9 mouse cellular contexts compared by ENCODE assay signal in the genomic region with DNA sequence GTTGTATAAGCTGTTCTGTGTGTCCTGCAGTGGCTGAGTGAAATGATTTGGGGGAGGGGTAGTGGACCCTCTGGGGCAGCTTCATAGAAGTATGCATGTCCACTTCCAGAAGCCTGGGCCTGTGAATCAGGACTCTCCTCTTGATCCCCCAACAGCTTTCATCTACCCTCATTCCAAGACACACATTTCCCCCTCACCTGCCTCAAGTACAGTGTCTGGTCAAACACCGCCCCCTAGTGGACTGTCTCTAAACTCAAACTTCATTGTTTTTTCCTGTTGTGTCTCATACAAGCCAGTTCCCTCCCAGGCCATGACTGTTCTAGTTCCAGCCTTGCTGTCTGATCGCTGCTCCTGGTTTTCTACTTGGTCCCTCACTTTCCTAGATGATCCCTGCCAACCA. TPM values are rescaled to one million over a fixed set of nuclear protein-coding genes. Genes with fewer than 3 reads are reported as not detected.
DNase-seq lines count a peak whose midpoint lies in the region; ATAC-seq and TF ChIP-seq lines count a peak whose summit lies in the region.
"Had no signal": no experiment of that assay in that cellular context is flagged by ENCODE, and none has a peak within 500 bp of the region (broad histone marks: within the 10 kb centered on the region; RNA-seq: fewer than 3 reads in every experiment).

No protein-coding gene starts in this region.

- TF ChIP-seq POLR2A in thymus, adult 2 months (IDR thresholded peaks at IDR 0.05; ENCODE audit: control insufficient read depth, extremely low read depth, insufficient read depth, low read length, poor library complexity), result no peak

- H3K36me3 ChIP-seq in kidney, embryonic 16.5 days (ENCODE audit: insufficient read depth, low read length), result peaks cover 14% of the 10 kb centered on the region
- H3K36me3 ChIP-seq in midbrain, embryonic 16.5 days (ENCODE audit: control insufficient read depth, insufficient read depth, low read length), result no peaks in the 10 kb centered on the region
- H3K36me3 ChIP-seq in thymus, adult 2 months (ENCODE audit: control insufficient read depth, insufficient read depth, low read length), result no peaks in the 10 kb centered on the region

- 12% methylated on average over 2 of the region's 2 CpGs for WGBS in kidney, embryonic 16.5 days
- WGBS in midbrain, embryonic 16.5 days, result 19% methylated on average over 2 of the region's 2 CpGs
- WGBS in thymus, adult 2 months, result 10% methylated on average over 2 of the region's 2 CpGs

- POLR2A ChIA-PET in Patski (lab: Charles Lee), result no interaction called here

- peak; percentile 64 for TF ChIP-seq CTCF in Patski (IDR thresholded peaks at IDR 0.05)
- peak; percentile 75 for TF ChIP-seq CTCF in left cerebral cortex, adult 2 months (IDR thresholded peaks at IDR 0.05)
- TF ChIP-seq CTCF in thymus, adult 2 months (IDR thresholded peaks at IDR 0.05; ENCODE audit: borderline replicate concordance, control insufficient read depth, extremely low read depth, insufficient read depth, low read length, poor library complexity), result no peak

- DNase-seq in kidney, adult 11 months, result peak; percentile 16
- DNase-seq in Patski (ENCODE audit: low read depth, low spot score), result no peak
- DNase-seq in cerebellum, postnatal 10 days, result peak; percentile 80 to 85
- peak; percentile 58 to 74 for DNase-seq in heart, postnatal 14 days
- DNase-seq in left cerebral cortex, adult 2 months (ENCODE audit: extremely low spot score in 1 of 2, low spot score in 2 of 2), result peak; percentile 35 to 49
- peak; percentile 73 for DNase-seq in thymus, adult 2 months

- H3K4me3 ChIP-seq in kidney, embryonic 16.5 days (ENCODE audit: low read length), result no peak overlapping the region
- H3K4me3 ChIP-seq in left cerebral cortex, adult 2 months, result no peak overlapping the region
- no peak overlapping the region for H3K4me3 ChIP-seq in midbrain, embryonic 16.5 days (ENCODE audit: low read depth, low read length)
- no peak overlapping the region for H3K4me3 ChIP-seq in thymus, adult 2 months (ENCODE audit: control insufficient read depth, insufficient read depth, low read length)
- H3K4me3 ChIP-seq: limb, embryonic 12.5 days had no signal

- no peak for ATAC-seq in kidney, embryonic 16.5 days (ENCODE audit: low FRiP score, low TSS enrichment)
- ATAC-seq in Patski, result no peak
- ATAC-seq in midbrain, embryonic 16.5 days, result peak; percentile 53; the same call in 1 of the 2 replicates

- no peak overlapping the region for H3K9ac ChIP-seq in kidney, embryonic 16.5 days (replicated peaks; ENCODE audit: low read length)
- H3K9ac ChIP-seq in midbrain, embryonic 16.5 days (ENCODE audit: low read depth, low read length), result no peak overlapping the region
- H3K9ac ChIP-seq: limb, embryonic 12.5 days had no signal

- no peak overlapping the region for H3K4me2 ChIP-seq in kidney, embryonic 16.5 days (replicated peaks; ENCODE audit: low read depth, low read length)
- H3K4me2 ChIP-seq in midbrain, embryonic 16.5 days (ENCODE audit: low read length), result no peak overlapping the region
- H3K4me2 ChIP-seq: limb, embryonic 12.5 days had no signal

- in situ Hi-C loops in Patski (cut with MboI; ENCODE audit: low pct_unique_long_range_greater_than_20kb), result no loop called here

- intact Hi-C loops in heart, postnatal 14 days (cut with DNase I), result loop anchor here (2.0 kb wide), 1 partner anchor 87 kb away; no protein-coding TSS in a partner anchor
- intact Hi-C loops in left cerebral cortex, adult 2 months (cut with DNase I), result loop anchor here (2.0 to 10.0 kb wide), 4 partner anchors 87 to 533 kb away; partner anchors contain the start of gene Ppfibp2

- H3K27me3 ChIP-seq in kidney, embryonic 16.5 days (ENCODE audit: insufficient read depth, low read length), result no peaks in the 10 kb centered on the region
- no peaks in the 10 kb centered on the region for H3K27me3 ChIP-seq in Patski
- H3K27me3 ChIP-seq in midbrain, embryonic 16.5 days (ENCODE audit: control insufficient read depth, insufficient read depth, low read depth, low read length), result no peaks in the 10 kb centered on the region
- H3K27me3 ChIP-seq in thymus, adult 2 months (ENCODE audit: control insufficient read depth, insufficient read depth, low read length), result no peaks in the 10 kb centered on the region
- H3K27me3 ChIP-seq: limb, embryonic 12.5 days had no signal

- H3K9me3 ChIP-seq in kidney, embryonic 16.5 days (ENCODE audit: low read length), result no peaks in the 10 kb centered on the region
- no peaks in the 10 kb centered on the region for H3K9me3 ChIP-seq in midbrain, embryonic 16.5 days (replicated peaks; ENCODE audit: control insufficient read depth, low read length, poor library complexity, severe bottlenecking)
- H3K9me3 ChIP-seq: limb, embryonic 12.5 days had no signal

- H3K4me1 ChIP-seq in kidney, embryonic 16.5 days (ENCODE audit: insufficient read depth, low read length), result no peaks in the 10 kb centered on the region
- H3K4me1 ChIP-seq in midbrain, embryonic 16.5 days (ENCODE audit: control insufficient read depth, insufficient read depth, low read length), result no peaks in the 10 kb centered on the region
- H3K4me1 ChIP-seq in thymus, adult 2 months (replicated peaks; ENCODE audit: control insufficient read depth, insufficient read depth, low read length), result no peaks in the 10 kb centered on the region
- H3K4me1 ChIP-seq: limb, embryonic 12.5 days had no signal

- no peak overlapping the region for H3K27ac ChIP-seq in kidney, embryonic 16.5 days (ENCODE audit: low read length)
- no peak overlapping the region for H3K27ac ChIP-seq in left cerebral cortex, adult 2 months
- no peak overlapping the region for H3K27ac ChIP-seq in midbrain, embryonic 16.5 days (ENCODE audit: low read length)
- H3K27ac ChIP-seq in thymus, adult 2 months (ENCODE audit: control insufficient read depth, insufficient read depth, low read length), result no peak overlapping the region
- H3K27ac ChIP-seq: limb, embryonic 12.5 days had no signal

- CTCF ChIA-PET in Patski (lab: Charles Lee), result interaction anchor here (0.7 to 3.7 kb wide), 6 partner anchors 10 to 88 kb away, joined by 3 to 26 read pairs (median 5); no protein-coding TSS in a partner anchor

RNA-seq across cellular contexts. Expression of gene Cyb5r2, which starts 9.9 kb away (rescaled TPM):
- 0.14 and 0.22 TPM in 2 replicates for polyA plus RNA-seq in kidney, embryonic 16.5 days (2015; fragmentation: Nextera tagmentation; extraction: Ambion mirVana)
- not detected for polyA plus RNA-seq in Patski (2021)
- not detected for total RNA-seq in heart, postnatal 14 days (2021)
- total RNA-seq in left cerebral cortex, adult 2 months (2021), result not detected
- polyA plus RNA-seq in midbrain, embryonic 16.5 days (2015; fragmentation: Nextera tagmentation; extraction: Ambion mirVana), result 0.30 TPM in 1 of 2 replicates, not detected in the other
- polyA plus RNA-seq in thymus, adult 2 months (2012; rRNA removed), result 0.13 and 0.32 TPM in 2 replicates

RNA-seq across cellular contexts. Expression of gene Ovch2, which starts 53.1 kb away (rescaled TPM):
- not detected in 2 replicates for polyA plus RNA-seq in kidney, embryonic 16.5 days (2015; fragmentation: Nextera tagmentation; extraction: Ambion mirVana)
- not detected for polyA plus RNA-seq in Patski (2021)
- total RNA-seq in heart, postnatal 14 days (2021), result not detected
- total RNA-seq in left cerebral cortex, adult 2 months (2021), result not detected
- polyA plus RNA-seq in midbrain, embryonic 16.5 days (2015; fragmentation: Nextera tagmentation; extraction: Ambion mirVana), result not detected in 2 replicates
- not detected in 2 replicates for polyA plus RNA-seq in thymus, adult 2 months (2012; rRNA removed)
- polyA plus RNA-seq: limb, embryonic 12.5 days had no signal
